ENCODE assay signal across 8 mouse cellular contexts in the genomic region with DNA sequence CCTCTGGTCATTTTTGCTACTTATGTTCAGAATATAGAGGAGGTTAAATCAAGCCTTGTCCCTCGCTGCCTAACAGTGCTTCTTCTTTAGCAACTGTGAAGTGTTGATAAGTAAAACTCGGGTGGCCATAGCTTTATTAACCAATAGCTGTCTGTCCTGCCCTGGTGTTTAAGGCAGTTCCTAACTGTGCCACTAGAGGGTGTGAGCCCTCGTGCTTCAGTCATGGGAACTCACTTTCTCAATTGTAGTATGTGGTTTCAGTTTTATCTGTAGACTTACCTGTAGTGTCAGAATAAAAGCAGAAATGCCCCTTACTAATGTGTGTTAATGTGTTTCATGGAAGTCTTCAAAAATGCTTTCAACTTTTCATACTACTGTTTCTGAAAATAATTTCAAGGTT. TPM values are rescaled to one million over a fixed set of nuclear protein-coding genes. Genes with fewer than 3 reads are reported as not detected.
A peak's percentile ranks its signal among the peaks of the same experiment; 100 is the strongest.
DNase-seq lines count a peak whose midpoint lies in the region; ATAC-seq and TF ChIP-seq lines count a peak whose summit lies in the region.

No protein-coding gene starts in this region.

- WGBS in intestine, postnatal 0 days = 7% methylated on average over 3 of the region's 3 CpGs
- 10% methylated on average over 3 of the region's 3 CpGs for WGBS in intestine, embryonic 15.5 days
- 9% methylated on average over 3 of the region's 3 CpGs for WGBS in cerebellum, adult 2 months

- no peak overlapping the region for H3K27ac ChIP-seq in intestine, postnatal 0 days (ENCODE audit: low read depth, low read length)
- H3K27ac ChIP-seq in intestine, embryonic 15.5 days = no peak overlapping the region
- H3K27ac ChIP-seq in ES-E14 (ENCODE audit: insufficient read depth, low read depth, low read length, poor library complexity, severe bottlenecking) = no peak overlapping the region
- no peak overlapping the region for H3K27ac ChIP-seq in cerebellum, adult 2 months (ENCODE audit: insufficient read depth, low read length)

- peaks cover 21% of the 10 kb centered on the region for H3K36me3 ChIP-seq in intestine, postnatal 0 days (ENCODE audit: control insufficient read depth, insufficient read depth)
- H3K36me3 ChIP-seq in intestine, embryonic 15.5 days = peaks cover 5% of the 10 kb centered on the region; the same call in 1 of the 2 replicates
- peaks cover 10% of the 10 kb centered on the region for H3K36me3 ChIP-seq in ES-E14 (ENCODE audit: control insufficient read depth, insufficient read depth, low read length, poor library complexity, severe bottlenecking)

- no peak overlapping the region for H3K9ac ChIP-seq in intestine, postnatal 0 days (ENCODE audit: low read depth, low read length)
- H3K9ac ChIP-seq in intestine, embryonic 15.5 days = no peak overlapping the region
- H3K9ac ChIP-seq in ES-E14 (ENCODE audit: insufficient read depth, low read depth, low read length, poor library complexity, severe bottlenecking) = no peak overlapping the region

- H3K4me3 ChIP-seq in intestine, postnatal 0 days (ENCODE audit: low read depth, low read length) = no peak overlapping the region
- H3K4me3 ChIP-seq in intestine, embryonic 15.5 days (replicated peaks) = no peak overlapping the region
- no peak overlapping the region for H3K4me3 ChIP-seq in ES-E14 (ENCODE audit: insufficient read depth in 1 of 2, low read depth in 1 of 2, low read length in 2 of 2, poor library complexity in 1 of 2, severe bottlenecking in 1 of 2)
- no peak overlapping the region for H3K4me3 ChIP-seq in cerebellum, adult 2 months (replicated peaks; ENCODE audit: insufficient read depth, low read depth, low read length)

- no peaks in the 10 kb centered on the region for H3K9me3 ChIP-seq in intestine, postnatal 0 days (ENCODE audit: control insufficient read depth)
- H3K9me3 ChIP-seq in intestine, embryonic 15.5 days = no peaks in the 10 kb centered on the region
- no peaks in the 10 kb centered on the region for H3K9me3 ChIP-seq in ES-E14 (ENCODE audit: control insufficient read depth, insufficient read depth, low read depth, low read length)

- H3K27me3 ChIP-seq in intestine, postnatal 0 days (replicated peaks; ENCODE audit: control insufficient read depth, insufficient read depth, low read length) = no peaks in the 10 kb centered on the region
- no peaks in the 10 kb centered on the region for H3K27me3 ChIP-seq in intestine, embryonic 15.5 days (replicated peaks)
- H3K27me3 ChIP-seq in cerebellum, adult 2 months (ENCODE audit: control insufficient read depth, insufficient read depth, low read length) = no peaks in the 10 kb centered on the region

- H3K4me2 ChIP-seq in intestine, postnatal 0 days (replicated peaks; ENCODE audit: low read depth) = no peak overlapping the region
- no peak overlapping the region for H3K4me2 ChIP-seq in intestine, embryonic 15.5 days (replicated peaks)

- 0 out of 2 replicates have a peak, but pooled peaks have one; percentile 18 for ATAC-seq in intestine, postnatal 0 days
- ATAC-seq in intestine, embryonic 15.5 days = no peak

- peak; percentile 97 for TF ChIP-seq CTCF in intestine, postnatal 0 days (IDR thresholded peaks at IDR 0.05; ENCODE audit: low read depth)
- TF ChIP-seq CTCF in cerebellum, adult 2 months (IDR thresholded peaks at IDR 0.05; ENCODE audit: borderline replicate concordance, insufficient read depth, low read depth, low read length) = peak; percentile 74

- peaks cover 12% of the 10 kb centered on the region; the same call in 1 of the 2 replicates for H3K4me1 ChIP-seq in intestine, postnatal 0 days (replicated peaks; ENCODE audit: control insufficient read depth, insufficient read depth, low read length)
- peaks cover 22% of the 10 kb centered on the region for H3K4me1 ChIP-seq in intestine, embryonic 15.5 days (replicated peaks)
- peaks cover 0 to 6% of the 10 kb centered on the region in 2 experiments; a peak in 2 of 4 replicates for H3K4me1 ChIP-seq in ES-E14 (ENCODE audit: control insufficient read depth in 2 of 2, insufficient read depth in 2 of 2, low read length in 2 of 2, poor library complexity in 1 of 2)
- H3K4me1 ChIP-seq in cerebellum, adult 2 months (ENCODE audit: control insufficient read depth, insufficient read depth, low read length) = peaks cover 9% of the 10 kb centered on the region

- peak; percentile 70 for DNase-seq in ES-E14 (ENCODE audit: low read depth, low spot score)
- peak; percentile 44 to 54 for DNase-seq in cerebellum, adult 2 months
- peak; percentile 56 for DNase-seq in gastrocnemius, postnatal 14 days
- peak; percentile 73 to 75 for DNase-seq in layer of hippocampus, postnatal 10 days (ENCODE audit: low spot score in 2 of 2)
- peak; percentile 91 for DNase-seq in lung, postnatal 36 days
- DNase-seq in spleen, postnatal 14 days (ENCODE audit: low spot score in 2 of 2) = peak; percentile 56 to 65

- intact Hi-C loops in gastrocnemius, postnatal 14 days (cut with DNase I; ENCODE audit: low total_unique reads) = no loop called here

- in situ Hi-C loops in ES-E14 (cut with MboI; ENCODE audit: low sequenced_read_pairs in 2 of 2, unreplicated experiment in 2 of 2) = loop anchor here in 1 of 2 experiments (10.0 kb wide), 1 partner anchor 113 kb away; no protein-coding TSS in a partner anchor

- no peak for TF ChIP-seq POLR2A in cerebellum, adult 2 months (IDR thresholded peaks at IDR 0.05; ENCODE audit: borderline replicate concordance, insufficient read depth, low read length)

TF ChIP-seq in ES-E14, 5 proteins besides CTCF, POLR2A, EP300 and RAD21:
- no peak for TF ChIP-seq CHD2 (IDR thresholded peaks at IDR 0.05; ENCODE audit: low read depth, low read length)
- no peak for TF ChIP-seq ZC3H11A (IDR thresholded peaks at IDR 0.05; ENCODE audit: borderline replicate concordance, low read depth, low read length)
- TF ChIP-seq ZNF384 (IDR thresholded peaks at IDR 0.05; ENCODE audit: low read depth, low read length) = no peak
- TF ChIP-seq MAFK (IDR thresholded peaks at IDR 0.05; ENCODE audit: insufficient read depth, low read depth, low read length) = no peak
- TF ChIP-seq HCFC1 (IDR thresholded peaks at IDR 0.05; ENCODE audit: borderline replicate concordance, insufficient read depth, low read length) = no peak

RNA-seq across cellular contexts. Expression of a gene that starts 4.2 kb away (rescaled TPM):
- polyA plus RNA-seq in intestine, postnatal 0 days (2015; fragmentation: Nextera tagmentation; extraction: Ambion mirVana) = 38.7 and 38.9 TPM in 2 replicates
- 48.9 and 55.7 TPM in 2 replicates for polyA plus RNA-seq in intestine, embryonic 15.5 days (2015; fragmentation: Nextera tagmentation; extraction: Ambion mirVana)
- total RNA-seq in ES-E14 (2012; rRNA removed) = 21.6 and 38.7 TPM in 2 replicates
- polyA plus RNA-seq in cerebellum, adult 2 months (2012; rRNA removed) = 44.3 and 47.9 TPM in 2 replicates
- total RNA-seq in gastrocnemius, postnatal 14 days (2021) = 10 to 100 TPM; 12.1 to 15.0 TPM
- total RNA-seq in layer of hippocampus, postnatal 10 days (2021) = 10 to 100 TPM; 35.8 to 44.8 TPM

RNA-seq across cellular contexts. Expression of a gene that starts 19.4 kb away (rescaled TPM):
- polyA plus RNA-seq in intestine, postnatal 0 days (2015; fragmentation: Nextera tagmentation; extraction: Ambion mirVana) = 39.1 and 40.3 TPM in 2 replicates
- 48.6 and 51.1 TPM in 2 replicates for polyA plus RNA-seq in intestine, embryonic 15.5 days (2015; fragmentation: Nextera tagmentation; extraction: Ambion mirVana)
- total RNA-seq in ES-E14 (2012; rRNA removed) = 14.9 and 27.8 TPM in 2 replicates
- 14.1 and 15.0 TPM in 2 replicates for polyA plus RNA-seq in cerebellum, adult 2 months (2012; rRNA removed)
- 10 to 100 TPM; 13.6 to 14.0 TPM for total RNA-seq in gastrocnemius, postnatal 14 days (2021)
- 10 to 100 TPM; 16.8 to 17.5 TPM for total RNA-seq in layer of hippocampus, postnatal 10 days (2021)

RNA-seq across cellular contexts. Expression of a gene that starts 45.7 kb away (rescaled TPM):
- 0.98 and 1.5 TPM in 2 replicates for polyA plus RNA-seq in intestine, postnatal 0 days (2015; fragmentation: Nextera tagmentation; extraction: Ambion mirVana)
- 1.9 and 2.4 TPM in 2 replicates for polyA plus RNA-seq in intestine, embryonic 15.5 days (2015; fragmentation: Nextera tagmentation; extraction: Ambion mirVana)
- 17.3 and 19.9 TPM in 2 replicates for total RNA-seq in ES-E14 (2012; rRNA removed)
- 1.2 and 1.3 TPM in 2 replicates for polyA plus RNA-seq in cerebellum, adult 2 months (2012; rRNA removed)
- total RNA-seq in gastrocnemius, postnatal 14 days (2021) = 1 to 10 TPM; 1.6 to 1.8 TPM
- 1 to 10 TPM; 3.5 to 3.7 TPM for total RNA-seq in layer of hippocampus, postnatal 10 days (2021)
